Mouse (Mus musculus) embryo, embryonic 9.5 days (tissue): ENCODE measurements around the gene Asb6.

ENCODE experiments used
- DNase-seq: peaks from one replicate; pipeline ENCODE4 v3.0.0-alpha.2; 2017; ENCODE audit errors: extremely low spot score

The Asb6 gene

DNA sequence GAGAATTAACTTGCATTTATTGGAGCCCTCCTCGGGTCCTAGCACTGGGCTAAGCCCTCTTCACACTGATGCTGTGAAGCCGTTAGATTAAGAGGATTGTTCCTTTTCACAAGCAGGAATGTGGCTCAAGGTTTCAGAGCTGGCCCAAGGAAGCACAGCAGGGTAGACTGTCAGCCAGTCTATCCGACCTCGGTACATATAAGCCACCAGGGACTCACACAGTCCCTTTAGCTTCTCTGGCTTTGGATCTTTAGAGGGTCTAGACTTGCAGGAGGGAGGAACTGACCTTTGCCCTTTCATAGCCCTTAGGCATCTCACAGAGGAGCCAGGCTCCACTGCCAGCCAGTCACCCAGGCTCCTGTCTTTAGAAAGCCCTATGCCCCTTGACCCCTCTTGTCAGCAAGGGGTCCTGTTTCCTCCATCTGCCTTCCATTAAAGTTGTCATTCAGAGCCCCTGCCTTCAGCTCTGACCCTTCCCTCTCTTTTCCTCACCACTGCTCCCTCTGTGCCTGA is at the start of gene Asb6:
TSS of gene Asb6 (minus strand) at position 51 of the 513 bp plus-strand sequence.
- peak; percentile 84 for DNase-seq

DNA sequence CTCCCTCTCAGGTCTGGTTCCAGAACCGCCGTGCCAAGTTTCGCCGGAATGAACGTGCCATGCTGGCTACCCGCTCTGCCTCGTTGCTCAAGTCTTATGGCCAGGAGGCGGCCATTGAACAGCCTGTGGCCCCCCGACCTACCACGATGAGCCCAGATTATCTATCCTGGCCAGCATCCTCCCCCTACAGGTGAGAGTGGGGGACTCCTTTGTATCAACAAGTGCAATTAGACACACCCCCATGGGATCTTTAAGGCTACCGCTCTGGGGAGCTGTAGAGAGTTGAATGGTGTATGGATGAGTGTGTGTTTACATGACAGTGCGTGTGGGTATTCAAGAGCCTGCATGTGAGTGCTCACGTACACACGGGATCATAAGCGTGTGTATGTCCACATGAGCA is 49.3 kb upstream of the Asb6 start:
- DNase-seq = no peak

DNA sequence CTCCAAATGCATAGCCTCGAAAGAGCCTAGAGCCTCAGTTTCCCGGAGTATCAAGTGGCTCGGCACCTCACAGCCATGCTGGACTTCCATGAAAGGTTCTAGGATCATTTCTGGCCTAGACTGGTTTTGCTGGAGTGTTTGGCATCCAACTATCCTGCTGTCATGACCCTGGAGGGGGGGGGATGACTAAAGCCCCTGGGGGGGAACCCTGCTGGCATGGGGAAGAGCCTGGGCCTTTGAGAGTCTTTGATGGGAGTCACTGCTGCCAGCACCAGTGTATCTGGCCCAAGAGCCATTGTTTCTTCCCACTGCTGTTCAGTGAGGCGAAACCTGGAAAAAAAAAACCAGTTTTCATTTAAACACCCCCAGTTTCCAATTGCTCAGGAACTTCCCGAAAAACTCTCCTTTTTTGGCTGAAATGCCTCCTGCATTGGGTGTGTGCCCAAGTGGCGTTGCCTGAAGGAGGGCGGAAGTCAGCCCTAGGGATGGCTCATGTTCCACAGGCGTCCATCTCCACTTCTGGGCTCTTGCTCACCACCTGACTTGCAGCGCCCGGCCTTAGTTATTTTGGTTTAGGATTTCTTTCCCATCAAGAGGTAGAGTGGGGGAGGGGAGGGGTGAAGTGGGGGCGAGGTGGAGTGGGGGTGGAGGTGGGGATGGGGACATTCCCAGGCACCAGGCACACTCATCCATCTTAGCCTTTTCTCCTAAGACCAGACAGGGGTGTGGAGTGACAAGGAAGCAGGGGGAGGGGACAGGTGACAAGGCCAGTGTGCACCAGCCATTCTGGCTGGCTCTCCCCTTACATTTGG is 45.7 kb upstream of the Asb6 start:
- DNase-seq = peak; percentile 40

DNA sequence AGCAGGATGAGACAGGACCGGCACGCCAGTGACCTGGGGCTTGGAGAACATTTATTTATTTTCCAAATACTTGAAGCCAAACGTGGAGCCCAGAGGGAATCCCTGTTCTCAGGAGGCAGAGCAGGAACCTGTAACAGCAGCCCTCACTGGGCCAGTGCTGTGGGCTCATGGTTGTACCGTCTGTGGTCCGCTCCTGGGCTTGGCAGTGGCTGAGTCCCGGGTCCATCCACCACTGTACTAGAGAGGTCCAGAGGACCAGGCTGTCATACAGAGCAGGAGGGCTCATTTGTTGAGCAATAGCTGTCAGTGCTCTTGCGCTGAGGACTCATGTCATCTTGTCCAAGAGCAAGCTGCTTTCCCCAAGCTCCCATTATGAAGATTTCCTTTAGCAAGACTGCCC is 45.0 kb upstream of the Asb6 start:
- no peak for DNase-seq

DNA sequence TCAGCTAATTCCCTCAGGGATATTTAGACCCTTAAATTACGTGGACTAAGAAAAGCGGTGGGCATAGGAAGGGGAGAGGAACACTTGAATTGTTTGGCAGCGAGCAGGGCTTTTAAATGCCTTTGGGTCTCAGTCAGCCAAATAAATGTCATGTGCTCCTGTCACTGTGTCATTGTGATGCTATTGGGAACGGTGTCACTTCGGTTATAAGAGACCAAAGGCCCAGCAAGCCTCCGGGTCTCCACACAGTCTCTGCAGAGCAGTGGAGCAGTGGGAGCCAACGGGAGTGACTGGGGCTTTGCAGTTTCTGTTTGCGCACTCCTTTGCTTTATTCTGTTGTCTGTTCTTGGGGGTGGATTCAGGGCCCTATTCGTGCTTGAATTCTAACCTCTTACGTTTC is 44.3 kb upstream of the Asb6 start:
- DNase-seq = no peak

DNA sequence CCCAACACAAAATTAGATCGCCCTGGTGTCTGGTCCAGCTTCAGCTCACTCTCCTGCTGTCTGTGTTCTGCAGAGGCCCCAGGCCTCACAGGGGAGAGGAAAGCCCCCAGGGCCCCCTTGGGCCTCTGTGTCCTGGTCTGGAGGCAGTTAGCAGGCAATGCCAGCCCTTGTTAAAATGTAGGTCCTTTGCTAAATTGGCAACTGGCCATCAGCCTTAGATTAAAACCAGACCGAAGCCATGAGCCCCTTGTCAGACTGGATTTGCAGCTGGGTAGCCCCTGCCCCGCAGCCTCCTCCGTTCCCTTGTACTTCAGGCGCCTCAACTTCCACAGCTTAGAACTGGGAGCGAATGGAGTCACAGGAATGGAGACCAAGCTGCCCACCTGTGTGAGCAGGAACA is 42.5 kb upstream of the Asb6 start:
- no peak for DNase-seq

DNA sequence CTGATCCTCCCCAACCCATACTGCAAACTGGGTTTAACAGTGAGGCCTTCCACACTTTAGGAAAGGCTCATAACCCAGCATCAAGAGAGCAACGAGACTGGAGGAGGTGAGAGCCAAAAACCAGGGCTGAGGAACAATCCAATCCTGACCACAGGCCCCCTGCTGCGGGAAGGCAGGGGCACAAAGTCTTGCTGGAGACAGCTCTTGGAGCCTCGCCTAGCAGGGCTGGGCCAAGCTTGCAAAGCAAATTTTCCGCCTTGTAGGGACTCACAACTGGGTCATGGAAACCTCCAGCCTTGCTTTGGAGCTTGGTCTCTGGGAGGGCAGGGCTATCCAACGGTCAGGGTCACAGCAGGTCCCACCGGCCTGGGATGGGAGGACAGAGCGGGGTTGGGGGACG is 40.7 kb upstream of the Asb6 start:
- no peak for DNase-seq

DNA sequence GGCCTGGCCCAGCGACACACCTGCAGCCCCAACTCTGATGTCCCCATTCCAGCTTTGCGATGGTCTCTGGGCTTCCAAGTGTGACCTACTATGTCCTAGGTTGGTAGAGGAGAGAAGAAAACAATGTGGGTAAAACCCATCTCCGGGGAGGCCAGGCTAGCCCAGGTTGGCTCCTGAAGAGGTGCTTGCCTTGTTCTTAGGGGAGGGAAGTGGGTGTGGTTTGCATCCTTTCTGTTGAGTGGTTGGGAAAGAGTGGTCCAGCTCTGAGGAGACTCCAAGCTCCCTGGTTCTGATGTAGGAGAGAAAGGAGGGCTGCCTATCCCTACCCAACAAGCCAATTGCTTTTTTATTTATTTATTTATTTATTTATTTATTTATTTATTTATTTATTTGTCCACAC is 35.3 kb upstream of the Asb6 start:
- DNase-seq = no peak

DNA sequence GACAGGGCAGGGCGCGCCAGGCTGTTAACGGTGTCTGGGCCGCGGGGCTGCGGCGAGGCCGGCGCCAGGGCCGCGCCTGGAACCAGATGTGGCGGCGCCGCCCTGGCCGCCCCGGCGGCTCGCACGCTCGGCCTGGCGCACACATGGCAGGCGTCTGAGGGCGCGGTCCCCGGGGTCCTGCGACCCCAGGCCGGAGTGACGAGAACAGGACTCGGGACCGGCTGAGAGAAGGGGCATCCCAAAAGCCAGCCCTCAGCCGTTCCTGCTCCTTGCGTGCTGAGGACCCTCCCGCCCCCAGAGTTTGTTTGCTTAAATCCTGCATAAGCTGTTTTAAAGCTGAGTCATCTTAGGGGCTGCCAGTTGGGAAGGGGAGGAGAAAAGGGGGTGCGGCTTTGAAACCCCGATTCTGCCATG is 34.8 kb upstream of the Asb6 start:
- peak; percentile 48 for DNase-seq

DNA sequence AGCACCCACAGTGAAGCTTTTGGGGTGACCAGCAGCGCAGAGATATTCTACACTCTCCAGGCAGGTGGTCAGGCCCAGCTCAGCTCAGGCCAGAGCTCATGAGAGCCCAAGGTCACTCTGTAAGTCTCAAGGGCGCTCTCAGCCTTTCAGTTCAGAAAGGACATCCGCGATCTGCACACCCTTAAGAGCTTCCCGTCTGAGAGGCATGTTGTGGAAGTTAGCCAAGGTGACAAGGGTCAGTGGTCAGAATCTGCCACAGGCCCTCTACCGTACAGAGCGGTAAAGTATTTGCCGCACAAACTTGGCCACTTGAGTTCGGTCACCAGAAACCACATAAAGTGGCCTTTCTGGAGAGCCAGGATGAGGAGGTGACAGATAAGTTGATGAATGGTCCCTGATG is 33.4 kb upstream of the Asb6 start:
- no peak for DNase-seq

DNA sequence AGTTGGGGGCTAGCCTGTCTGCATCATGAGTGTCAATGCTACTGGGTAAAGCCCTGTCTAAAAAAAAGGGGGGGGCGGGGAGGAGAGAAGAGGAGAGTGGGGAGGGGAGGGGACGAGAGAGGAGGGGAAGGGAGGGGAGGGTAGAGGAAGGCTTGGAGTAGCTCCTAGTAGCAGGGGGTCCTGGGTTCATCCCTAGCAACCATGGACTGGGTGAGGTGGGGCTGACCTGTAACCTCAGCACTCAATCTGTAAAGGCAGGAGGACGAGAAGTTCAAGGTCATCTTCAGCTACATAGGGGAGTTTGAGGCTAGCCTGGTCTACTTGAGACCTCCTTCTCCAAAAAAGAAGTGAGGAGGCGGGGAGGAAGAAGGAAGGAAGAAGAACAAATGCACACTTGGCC is 31.9 kb upstream of the Asb6 start:
- DNase-seq = no peak

DNA sequence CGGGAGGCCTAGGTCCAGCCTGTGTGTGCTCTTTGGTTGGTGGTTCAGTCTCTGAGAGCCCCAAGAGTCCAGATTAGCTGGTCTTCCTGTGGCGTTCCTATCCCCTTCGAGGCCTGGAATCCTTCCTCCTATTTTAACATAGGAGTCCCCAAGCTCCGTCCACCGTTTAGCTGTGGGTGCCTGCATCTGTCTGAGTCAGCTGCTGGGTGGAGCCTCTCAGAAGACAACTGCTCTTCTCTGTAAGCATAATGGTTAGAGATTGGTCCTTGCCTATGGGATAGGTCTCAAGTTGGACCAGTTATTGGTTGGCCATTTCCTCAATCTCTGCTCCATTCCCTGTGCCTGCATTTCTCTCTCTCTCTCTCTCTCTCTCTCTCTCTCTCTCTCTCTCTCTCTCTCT is 29.6 kb upstream of the Asb6 start:
- DNase-seq = no peak

DNA sequence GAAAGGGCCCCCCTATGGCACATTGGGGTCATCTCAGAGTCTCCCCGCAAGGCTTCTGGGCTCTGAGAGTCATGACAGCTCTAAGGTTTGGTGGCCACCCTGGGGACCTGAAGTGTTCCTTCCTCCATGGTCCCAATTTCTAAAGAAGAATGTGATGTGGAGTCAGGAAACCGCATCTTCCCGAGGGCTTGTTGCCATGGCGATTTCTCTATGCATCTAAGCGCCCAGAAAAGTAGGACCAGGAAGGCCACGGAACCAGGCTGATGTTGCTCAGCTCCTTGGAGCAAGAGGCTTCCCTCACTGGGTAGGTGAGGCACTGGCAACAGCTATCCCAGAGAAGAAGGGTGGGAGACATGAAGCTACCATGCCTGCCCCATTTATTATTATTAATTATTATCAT is 26.9 kb upstream of the Asb6 start:
- no peak for DNase-seq

DNA sequence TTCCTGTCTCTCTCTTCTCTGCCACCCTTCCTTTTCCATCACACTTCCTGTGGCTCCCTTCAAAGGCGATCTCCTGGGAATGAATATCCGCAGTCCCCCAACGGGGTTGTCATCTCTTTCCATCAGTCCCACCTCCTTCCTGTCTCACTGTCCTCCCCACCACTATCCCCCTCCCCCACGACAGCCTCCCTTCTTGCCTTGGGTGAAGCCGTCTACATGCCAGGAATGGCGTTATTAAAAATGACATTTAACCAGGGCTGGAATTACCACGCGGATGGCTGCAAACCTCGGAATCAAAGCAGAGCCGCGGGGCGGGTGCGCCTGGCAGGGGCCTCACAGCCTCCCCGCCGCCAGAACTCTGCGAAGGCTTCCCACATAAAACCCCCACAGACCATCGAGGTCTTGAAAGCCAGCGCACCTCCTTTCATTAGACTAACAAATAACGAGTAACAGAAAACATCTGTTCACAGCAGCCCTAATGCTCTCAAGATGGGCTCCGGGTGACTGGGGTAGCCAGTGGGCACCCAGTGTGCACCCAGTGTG is 22.7 kb upstream of the Asb6 start:
- DNase-seq = no peak

DNA sequence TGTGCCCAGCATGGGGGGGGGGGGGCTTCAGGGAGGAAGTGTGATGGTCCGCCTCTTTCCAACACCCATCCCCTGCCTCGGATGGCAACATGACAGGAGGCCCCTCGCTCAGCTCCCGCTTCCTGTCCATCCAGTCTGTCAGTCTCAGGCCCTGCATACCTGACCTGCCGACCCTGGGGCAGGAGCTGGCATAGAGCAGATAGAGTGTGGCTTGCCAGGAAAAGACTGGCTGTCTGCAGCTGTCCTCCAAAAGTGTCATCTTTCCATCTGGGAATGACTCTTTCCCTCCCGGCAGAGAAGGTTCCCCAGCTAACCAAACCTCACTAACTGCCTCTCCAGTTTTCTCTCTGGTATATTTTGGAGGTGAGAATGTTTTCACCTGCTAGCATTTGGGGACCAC is 20.4 kb upstream of the Asb6 start:
- DNase-seq = no peak

DNA sequence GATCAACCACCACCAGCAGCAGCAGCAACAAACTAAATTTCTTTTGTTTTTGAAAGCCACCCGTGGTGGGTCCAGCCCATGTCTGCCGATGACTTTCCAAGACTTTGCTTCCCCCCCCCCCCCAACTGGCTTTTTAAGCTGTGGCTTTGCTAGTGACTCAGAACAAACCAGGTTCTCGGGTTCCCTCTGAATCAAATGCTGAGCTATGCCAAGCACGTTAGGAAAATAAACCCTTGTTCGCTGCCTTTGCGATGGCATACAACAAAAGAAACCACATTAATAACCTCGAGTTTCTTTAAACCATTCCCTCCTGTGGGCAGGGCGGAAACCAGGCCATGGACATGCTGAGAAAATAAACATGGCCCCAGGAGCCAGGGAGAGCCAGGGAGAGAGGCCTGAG is 18.1 kb upstream of the Asb6 start:
- no peak for DNase-seq

DNA sequence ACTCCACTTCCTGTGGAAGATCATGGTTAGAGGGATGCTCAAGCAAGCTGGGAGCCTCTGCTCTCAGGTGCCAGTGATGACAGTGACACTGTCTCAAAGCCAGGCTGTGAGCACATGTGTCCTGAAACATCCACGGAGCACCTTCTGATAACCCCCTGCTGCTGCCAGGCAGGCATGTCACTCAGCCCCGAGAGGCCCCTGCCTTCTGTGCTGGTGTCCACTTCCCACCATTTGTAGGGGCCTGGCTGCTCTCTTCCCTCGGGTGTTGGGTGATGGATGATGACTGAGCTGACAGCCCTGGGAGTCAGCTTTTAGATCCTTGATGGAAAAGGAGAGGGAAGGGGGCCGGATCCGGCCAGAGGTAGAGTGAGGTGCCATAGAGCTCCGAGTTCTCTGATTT is 16.6 kb upstream of the Asb6 start:
- peak; percentile 54 for DNase-seq

DNA sequence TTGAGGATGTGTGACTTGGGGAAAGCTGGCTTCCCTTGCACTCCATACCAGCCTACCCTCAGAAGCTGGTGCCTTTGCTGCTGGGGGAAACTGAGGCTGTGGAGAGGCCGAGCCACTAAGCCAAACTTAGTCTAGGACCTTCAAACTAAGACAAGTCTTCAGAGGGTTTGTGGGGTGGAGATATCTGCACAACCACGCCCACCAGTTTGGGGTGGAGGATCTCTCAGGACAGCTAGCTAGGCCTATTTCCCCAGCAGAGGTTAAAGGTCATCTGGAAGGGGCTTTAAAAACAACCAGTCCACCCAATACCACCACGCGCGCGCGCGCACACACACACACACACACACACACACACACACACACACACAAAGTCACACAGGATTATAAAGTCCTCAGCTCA is 16.1 kb upstream of the Asb6 start:
- DNase-seq = no peak

DNA sequence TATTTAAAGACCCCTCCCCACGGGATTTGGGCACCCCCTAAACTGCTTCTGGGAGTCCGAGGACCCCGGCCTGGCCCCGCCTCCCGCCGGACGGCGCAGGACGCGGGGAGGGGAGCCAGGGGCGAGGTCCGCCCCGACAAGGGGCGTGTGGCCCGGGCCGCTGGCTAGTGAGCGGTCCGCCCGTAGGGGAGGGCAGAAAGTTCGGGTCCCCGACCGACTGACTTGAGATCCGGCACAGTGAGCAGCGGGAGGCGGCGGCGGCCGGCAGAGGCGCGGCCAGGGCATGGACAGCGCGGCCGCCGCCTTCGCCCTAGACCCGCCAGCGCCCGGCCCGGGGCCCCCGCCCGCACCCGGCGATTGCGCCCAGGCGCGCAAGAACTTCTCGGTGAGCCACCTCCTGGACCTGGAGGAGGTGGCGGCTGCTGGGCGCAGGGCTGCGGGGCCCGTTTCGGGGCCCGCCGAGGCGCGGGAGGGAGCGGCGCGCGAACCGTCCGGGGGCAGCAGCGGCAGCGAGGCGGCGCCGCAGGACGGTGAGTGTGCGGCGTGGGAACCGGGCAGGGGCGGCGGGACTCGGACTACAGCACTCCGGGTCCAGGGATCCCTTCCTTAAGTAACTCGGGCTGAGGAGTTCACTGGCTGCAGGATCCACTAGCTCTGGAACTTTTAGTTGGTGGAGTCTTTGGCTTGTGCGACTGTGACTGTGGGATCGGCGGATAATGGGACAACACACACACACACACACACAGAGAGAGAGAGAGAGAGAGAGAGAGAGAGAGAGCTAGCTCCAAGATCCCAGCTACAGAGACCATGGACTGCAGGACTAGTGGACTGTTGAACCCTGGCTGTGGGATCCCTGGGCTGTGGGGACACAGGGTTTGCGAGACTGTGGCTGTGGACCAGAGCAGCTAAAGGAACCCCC is 15.3 kb upstream of the Asb6 start:
- peak; percentile 59 for DNase-seq

DNA sequence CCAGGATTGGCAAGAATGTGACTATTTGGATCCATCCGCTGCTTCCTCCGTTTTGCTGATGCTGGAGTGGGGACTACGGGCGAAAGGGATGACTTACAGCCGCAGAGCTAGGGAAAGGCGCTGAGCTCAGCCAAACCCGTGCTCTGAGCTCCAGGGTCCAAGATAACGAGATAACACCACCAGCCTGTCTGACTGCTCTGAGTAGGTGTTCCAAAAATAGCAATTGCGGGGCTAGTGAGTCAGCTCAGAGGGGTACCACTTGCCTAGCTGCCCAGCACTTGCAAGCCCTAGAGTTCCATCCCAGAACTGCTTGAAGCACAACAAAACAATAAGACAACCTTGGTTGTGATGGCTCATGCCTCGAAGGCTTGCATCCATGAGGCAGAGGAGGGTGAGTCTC is 12.5 kb upstream of the Asb6 start:
- DNase-seq = no peak

DNA sequence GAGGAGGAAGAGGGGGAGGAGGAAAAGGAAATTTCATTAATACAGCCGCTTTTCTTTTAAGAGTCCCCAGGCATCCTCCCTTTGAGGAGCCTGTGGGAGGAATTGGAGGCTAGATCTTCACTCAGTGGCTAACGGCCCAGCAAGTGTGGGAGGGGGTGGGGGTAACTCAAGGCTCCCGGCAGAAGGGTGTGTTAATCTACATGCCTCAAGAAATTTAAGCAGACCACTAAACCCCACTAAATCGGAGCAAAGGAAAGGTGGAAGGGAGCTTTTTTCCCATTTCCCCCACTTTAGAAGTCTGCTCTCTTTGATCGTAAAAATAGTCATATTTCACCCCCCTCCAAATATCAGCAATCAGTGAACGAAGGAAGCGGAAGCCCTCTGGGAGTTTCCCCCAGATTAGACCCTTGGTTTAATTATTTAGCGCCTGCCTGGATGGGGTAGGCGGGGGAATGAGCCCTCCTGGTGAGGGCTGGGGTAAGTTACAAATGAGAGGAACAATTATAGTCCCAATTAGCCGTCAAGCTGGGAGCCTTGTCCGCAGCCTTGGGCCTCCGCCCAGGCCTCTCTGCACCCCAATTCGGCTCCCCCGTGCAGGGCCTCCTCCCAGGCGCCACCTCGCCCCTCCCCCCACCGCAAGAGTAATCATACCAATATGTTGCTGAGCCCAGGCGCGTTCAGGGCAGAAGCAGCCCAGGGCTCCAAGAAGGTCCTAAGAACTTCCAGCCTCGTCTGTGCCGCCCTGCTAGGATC is 6.3 kb upstream of the Asb6 start:
- peak; percentile 63 for DNase-seq
